Mouse (Mus musculus) C2C12 (cell line): Measurements from ENCODE around the gene Wdr59. TPM values are rescaled to one million over a fixed set of nuclear protein-coding genes. Genes with fewer than 3 reads are reported as not detected.

Experiments used
- H3K27me3 ChIP-seq: one replicate; pipeline ENCODE4 v1.6.1; 2011; ENCODE audit not compliant: control insufficient read depth, insufficient read depth, insufficient read length
- H3K36me3 ChIP-seq: one replicate; pipeline ENCODE4 v1.6.1; 2011; ENCODE audit not compliant: control insufficient read depth, insufficient read depth
- H3K4me3 ChIP-seq: one replicate; pipeline ENCODE4 v1.5.1; 2011; ENCODE audit warnings: mild to moderate bottlenecking, control low read depth; ENCODE audit not compliant: poor library complexity, insufficient read depth, severe bottlenecking
- H3K79me2 ChIP-seq: one replicate; pipeline ENCODE4 v1.6.1; 2011; ENCODE audit not compliant: control insufficient read depth, insufficient read depth
- H3K79me3 ChIP-seq: one replicate; pipeline ENCODE4 v1.6.1; 2011; ENCODE audit warnings: low read depth, control low read depth
- H3ac ChIP-seq: one replicate; pipeline ENCODE3; 2011; ENCODE audit warnings: low read depth; ENCODE audit not compliant: control insufficient read depth, insufficient read length
- CEBPB ChIP-seq: IDR thresholded peaks from one replicate; pipeline ENCODE4 v1.6.1; 2011; ENCODE audit warnings: low read depth, mild to moderate bottlenecking, control low read depth, moderate library complexity
- CTCF ChIP-seq: IDR thresholded peaks from one replicate; pipeline ENCODE4 v1.5.1; 2011; ENCODE audit not compliant: control insufficient read depth, insufficient read depth, insufficient read length
- FOSL1 ChIP-seq: IDR thresholded peaks from one replicate; pipeline ENCODE4 v1.8.0; 2011; ENCODE audit warnings: mild to moderate bottlenecking, low read length; ENCODE audit not compliant: poor library complexity, insufficient read depth, severe bottlenecking
- MAX ChIP-seq: IDR thresholded peaks from one replicate; pipeline ENCODE4 v1.6.1; 2011; ENCODE audit warnings: mild to moderate bottlenecking, control low read depth
- MYOD1 ChIP-seq: IDR thresholded peaks from one replicate; pipeline ENCODE4 v1.6.1; 2011; ENCODE audit warnings: low read depth; ENCODE audit not compliant: control insufficient read depth, insufficient read length
- MYOG ChIP-seq: IDR thresholded peaks from one replicate; pipeline ENCODE4 v1.6.1; 2011; ENCODE audit not compliant: control insufficient read depth, insufficient read length; ENCODE audit errors: extremely low read depth
- USF1 ChIP-seq: IDR thresholded peaks from one replicate; pipeline ENCODE4 v1.6.1; 2011; ENCODE audit warnings: low read depth, mild to moderate bottlenecking, control low read depth, moderate library complexity
- polyA plus RNA-seq: library from polyadenylated mRNA; unstranded; fragments of >200 nt; fragmentation: generic; extraction: Trizol; gene quantifications from one replicate; pipeline ENCODE4 v1.2.1, GENCODE M21; 2012; ENCODE audit warnings: missing spikeins

Wdr59 gene
- polyA plus RNA-seq, 1 experiment, result 6.7 TPM

- TF ChIP-seq CEBPB (no peak), CTCF (no peak), MYOD1 (no peak), MYOG (no peak), MAX (no peak), USF1 (no peak), FOSL1 (no peak)
- peaks cover 21% of the 10 kb centered on the region for H3K36me3 ChIP-seq
Observed at GRCm38 (mm10) chr8:111496326-111496725, 25.6 kb downstream of the Wdr59 start.

DNA sequence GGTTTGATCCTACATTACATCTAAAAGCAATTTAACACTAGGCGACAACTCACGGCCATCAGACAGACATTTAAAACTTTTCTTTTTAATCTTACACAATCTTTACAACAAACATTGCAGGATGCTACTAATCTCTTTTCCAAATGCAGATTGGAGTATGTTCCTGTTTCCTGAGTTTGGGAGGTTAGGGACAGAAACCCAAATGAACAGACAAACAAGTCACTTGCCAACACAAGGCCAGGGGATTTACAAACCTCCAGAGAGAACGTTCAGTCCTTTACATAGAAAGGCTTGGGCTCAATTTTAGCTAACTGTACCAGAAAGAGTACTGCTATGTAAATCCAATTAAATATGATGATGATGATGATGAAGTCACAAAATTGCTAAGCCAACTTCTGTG, 28.7 kb downstream of the Wdr59 start:
- TF ChIP-seq USF1 (no peak), FOSL1 (no peak), MAX (no peak), CEBPB (no peak), MYOD1 (no peak), MYOG (no peak), CTCF (no peak)
- Histone ChIP-seq H3K27me3 (no peaks in the 10 kb centered on the region), H3K4me3 (no peak overlapping the region), H3K36me3 (peaks cover 18% of the 10 kb centered on the region), H3ac (no peak overlapping the region), H3K79me3 (no peaks in the 10 kb centered on the region), H3K79me2 (no peaks in the 10 kb centered on the region)

More at GRCm38 (mm10) chr8:111496326-111496725, 25.6 kb downstream of the Wdr59 start:
- Histone ChIP-seq H3K4me3 (no peak overlapping the region), H3K79me3 (no peaks in the 10 kb centered on the region), H3K79me2 (no peaks in the 10 kb centered on the region), H3K27me3 (no peaks in the 10 kb centered on the region), H3ac (no peak overlapping the region)

GRCm38 (mm10) chr8:111492508-111492907, 29.4 kb downstream of the Wdr59 start:
- no peak for TF ChIP-seq MYOD1
- no peak for TF ChIP-seq CTCF
- TF ChIP-seq MYOG, result no peak
- no peak for TF ChIP-seq FOSL1
- TF ChIP-seq USF1, result no peak
- no peak for TF ChIP-seq CEBPB
- TF ChIP-seq MAX, result no peak
- H3ac ChIP-seq, result no peak overlapping the region
- H3K79me2 ChIP-seq, result no peaks in the 10 kb centered on the region
- H3K79me3 ChIP-seq, result no peaks in the 10 kb centered on the region
- H3K4me3 ChIP-seq, result no peak overlapping the region
- H3K36me3 ChIP-seq, result peaks cover 18% of the 10 kb centered on the region
- no peaks in the 10 kb centered on the region for H3K27me3 ChIP-seq

GRCm38 (mm10) chr8:111491191-111491590, 30.7 kb downstream of the Wdr59 start:
- Histone ChIP-seq H3K4me3 (no peak overlapping the region), H3K79me2 (no peaks in the 10 kb centered on the region), H3ac (no peak overlapping the region), H3K79me3 (no peaks in the 10 kb centered on the region), H3K27me3 (no peaks in the 10 kb centered on the region), H3K36me3 (peaks cover 20% of the 10 kb centered on the region)
- TF ChIP-seq MYOG (no peak), FOSL1 (no peak), MAX (no peak), MYOD1 (no peak), USF1 (no peak), CTCF (no peak), CEBPB (no peak)

GRCm38 (mm10) chr8:111490034-111490591, 31.8 kb downstream of the Wdr59 start:
- no peaks in the 10 kb centered on the region for H3K79me3 ChIP-seq
- TF ChIP-seq USF1 (no peak), MYOD1 (no peak), MYOG (no peak), FOSL1 (no peak), CEBPB (no peak), CTCF (no peak), MAX (no peak)
- no peak overlapping the region for H3K4me3 ChIP-seq
- H3K36me3 ChIP-seq, result peaks cover 26% of the 10 kb centered on the region
- no peak overlapping the region for H3ac ChIP-seq
- H3K79me2 ChIP-seq, result no peaks in the 10 kb centered on the region
- no peaks in the 10 kb centered on the region for H3K27me3 ChIP-seq

DNA sequence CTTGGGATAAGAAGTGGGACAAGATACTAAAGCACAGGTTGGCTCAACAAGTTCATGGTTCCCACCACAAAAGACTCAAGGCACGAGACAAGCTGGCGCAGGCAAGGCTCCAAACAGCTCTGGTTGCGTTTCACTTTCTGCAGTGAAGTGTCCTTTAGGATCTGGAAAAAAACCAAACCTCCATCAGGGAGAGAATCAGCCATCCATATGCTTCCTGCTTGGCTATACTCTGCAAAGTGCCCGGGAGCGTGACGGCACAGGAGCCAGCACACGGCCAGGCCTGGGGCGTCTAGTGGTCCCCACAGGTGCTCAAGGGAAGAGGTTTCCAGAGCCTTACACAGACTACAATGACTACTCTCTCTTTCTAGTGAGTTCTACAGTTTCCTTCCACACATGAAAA, 41.2 kb downstream of the Wdr59 start:
- Histone ChIP-seq H3K36me3 (peaks cover 46% of the 10 kb centered on the region), H3K4me3 (no peak overlapping the region), H3K79me3 (no peaks in the 10 kb centered on the region), H3K79me2 (no peaks in the 10 kb centered on the region), H3ac (no peak overlapping the region), H3K27me3 (no peaks in the 10 kb centered on the region)
- TF ChIP-seq USF1, result no peak
- no peak for TF ChIP-seq FOSL1
